Mouse (Mus musculus): ENCODE data around the gene Scg5.

Gene Scg5

GRCm38 (mm10) chr2:113805765-113806164, 23.2 kb downstream of the Scg5 start:
- no peak for DNase-seq (ENCODE audit: low read depth)

- DNase-seq (ENCODE audit: low read depth) = no peak
These were observed 25.2 kb downstream of the Scg5 start for GRCm38 (mm10) chr2:113803753-113804152.

- no peak for DNase-seq (ENCODE audit: low read depth)
These were observed 28.1 kb downstream of the Scg5 start for GRCm38 (mm10) chr2:113800846-113801245.

- DNase-seq (ENCODE audit: low read depth) = no peak
These were observed 30.3 kb downstream of the Scg5 start for GRCm38 (mm10) chr2:113798605-113799004.

GRCm38 (mm10) chr2:113795186-113795585, 33.7 kb downstream of the Scg5 start:
- no peak for DNase-seq (ENCODE audit: low read depth)

GRCm38 (mm10) chr2:113793521-113793920, 35.4 kb downstream of the Scg5 start:
- no peak for DNase-seq (ENCODE audit: low read depth)

- DNase-seq (ENCODE audit: low read depth) = no peak
These were observed 40.0 kb downstream of the Scg5 start for GRCm38 (mm10) chr2:113788821-113789387.

GRCm38 (mm10) chr2:113787882-113788281, 41.0 kb downstream of the Scg5 start:
- no peak for DNase-seq (ENCODE audit: low read depth)

- DNase-seq (ENCODE audit: low read depth) = no peak
These were observed 44.1 kb downstream of the Scg5 start for GRCm38 (mm10) chr2:113784851-113785250.

GRCm38 (mm10) chr2:113781521-113781920, 47.4 kb downstream of the Scg5 start:
- no peak for DNase-seq (ENCODE audit: low read depth)

- DNase-seq (ENCODE audit: low read depth) = no peak
These were observed 47.8 kb downstream of the Scg5 start for GRCm38 (mm10) chr2:113781107-113781506.

GRCm38 (mm10) chr2:113779336-113779735, 49.6 kb downstream of the Scg5 start:
- DNase-seq (ENCODE audit: low read depth) = no peak

- no peak for DNase-seq (ENCODE audit: low read depth)
These were observed 50.9 kb downstream of the Scg5 start for GRCm38 (mm10) chr2:113778036-113778435.

- DNase-seq (ENCODE audit: low read depth) = no peak
These were observed 52.6 kb downstream of the Scg5 start for GRCm38 (mm10) chr2:113776297-113776696.

GRCm38 (mm10) chr2:113774150-113774805, 54.6 kb downstream of the Scg5 start:
- DNase-seq (ENCODE audit: low read depth) = no peak

- no peak for DNase-seq (ENCODE audit: low read depth)
These were observed 60.2 kb downstream of the Scg5 start for GRCm38 (mm10) chr2:113768541-113769303.

- no peak for DNase-seq (ENCODE audit: low read depth)
These were observed 63.0 kb downstream of the Scg5 start for GRCm38 (mm10) chr2:113765885-113766284.

- DNase-seq (ENCODE audit: low read depth) = no peak
These were observed 64.0 kb downstream of the Scg5 start for GRCm38 (mm10) chr2:113764968-113765367.

GRCm38 (mm10) chr2:113758311-113759161, 70.4 kb downstream of the Scg5 start, which contains the start of gene Grem1:
TSS of gene Grem1 (minus strand) at chr2:113758646.
- DNase-seq (ENCODE audit: low read depth) = no peak

- DNase-seq (ENCODE audit: low read depth) = no peak
These were observed 71.2 kb downstream of the Scg5 start for GRCm38 (mm10) chr2:113757525-113758310.

- no peak for DNase-seq (ENCODE audit: low read depth)
These were observed 71.9 kb downstream of the Scg5 start for GRCm38 (mm10) chr2:113756924-113757524.
